Mouse (Mus musculus) megakaryocyte, embryonic 14.5 days (primary cell): ENCODE measurements at regions not wholly inside any gene's neighbourhood (a gene's known extent, or its start where the extent isn't known, plus 50 kb on each side); places are given as distances from the start of the nearest gene placed in this dataset.

Experiments
- FLI1 ChIP-seq: IDR thresholded peaks from 2 replicates; pipeline ENCODE4 v1.6.1; 2012; ENCODE audit warnings: low read length, inconsistent platforms, mixed read lengths
- GATA1 ChIP-seq: IDR thresholded peaks from 3 replicates; pipeline ENCODE4 v1.6.1; 2012; ENCODE audit warnings: mixed read lengths, low read length, inconsistent platforms, borderline replicate concordance

DNA sequence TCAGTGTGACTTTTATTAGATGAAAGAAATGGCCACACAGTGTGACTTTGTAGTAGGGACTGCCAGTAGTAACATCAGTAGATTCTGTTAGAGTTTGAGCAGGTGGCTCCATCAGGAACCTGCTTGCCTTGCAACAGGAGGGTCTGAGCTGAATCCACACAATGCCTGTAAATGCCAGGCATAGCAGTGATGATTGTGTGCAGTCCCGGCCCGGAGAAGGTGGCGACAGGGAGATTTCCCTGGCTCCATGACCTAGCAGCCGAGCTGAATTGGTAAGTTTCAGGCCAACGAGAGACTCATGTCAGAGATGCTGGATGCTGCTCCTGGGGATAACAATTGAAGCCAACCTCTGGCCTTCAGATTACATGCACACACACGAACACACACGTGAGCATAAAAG is 102.8 kb upstream of the Tbl1xr1 start:
- TF ChIP-seq GATA1 = no peak
- no peak for TF ChIP-seq FLI1
